In the genomic region with DNA sequence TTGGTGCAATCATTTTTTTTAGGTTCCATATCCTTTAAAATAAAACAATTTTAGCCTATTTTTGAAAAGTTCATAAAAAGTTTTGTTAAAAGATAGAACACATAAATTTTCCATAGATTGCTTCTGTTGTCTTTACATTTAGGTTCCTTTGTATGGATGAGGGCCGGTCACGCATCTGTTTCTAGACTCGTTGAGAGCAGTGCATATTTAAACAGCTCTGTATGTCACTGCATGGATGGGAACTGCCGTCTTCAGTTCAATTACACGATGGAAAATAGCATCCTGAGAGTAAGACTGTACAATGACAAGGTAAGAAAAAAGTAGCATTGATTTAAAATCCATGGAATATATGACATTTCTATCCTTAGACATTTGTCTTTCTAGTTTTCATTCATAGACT, we compare ENCODE assay signal across 29 mouse cellular contexts.
"Had no signal": no experiment of that assay in that cellular context is flagged by ENCODE, and none has a peak within 500 bp of the region (broad histone marks: within the 10 kb centered on the region; RNA-seq: fewer than 3 reads in every experiment).

No protein-coding gene starts in this region.

- ATAC-seq: forebrain, embryonic 13.5 days; forebrain, embryonic 14.5 days; forebrain, embryonic 15.5 days; forebrain, embryonic 16.5 days; forebrain, postnatal 0 days had no signal

- H3K9ac ChIP-seq: embryonic facial prominence, embryonic 12.5 days; embryonic facial prominence, embryonic 13.5 days; embryonic facial prominence, embryonic 15.5 days; forebrain, embryonic 12.5 days; forebrain, embryonic 13.5 days; forebrain, embryonic 15.5 days; forebrain, postnatal 0 days had no signal

- H3K4me3 ChIP-seq: embryonic facial prominence, embryonic 10.5 days; embryonic facial prominence, embryonic 12.5 days; embryonic facial prominence, embryonic 13.5 days; embryonic facial prominence, embryonic 15.5 days; erythroblast, embryonic 14.5 days; forebrain, embryonic 10.5 days; forebrain, embryonic 12.5 days; forebrain, embryonic 13.5 days; forebrain, embryonic 15.5 days; gastrocnemius, adult 2 months; heart, adult 2 months had no signal

- DNase-seq: cerebellum, adult 2 months; cerebellum, adult 8-10 months; cerebellum, adult 9-10 months; cerebellum, adult 9-11 months; cerebellum, postnatal 10 days; cerebellum, postnatal 14 days; cerebellum, postnatal 25 days; cerebellum, postnatal 36 days; embryo, embryonic 11 days; forebrain, postnatal 0 days; gastrocnemius, adult 2 months; gastrocnemius, postnatal 10 days; gastrocnemius, postnatal 14 days; gastrocnemius, postnatal 25 days; gastrocnemius, postnatal 36 days; heart, adult 11 months; heart, adult 18-20 months; heart, adult 2 months had no signal

- H3K27ac ChIP-seq: embryonic facial prominence, embryonic 10.5 days; embryonic facial prominence, embryonic 12.5 days; embryonic facial prominence, embryonic 13.5 days; embryonic facial prominence, embryonic 15.5 days; forebrain, embryonic 10.5 days; forebrain, embryonic 12.5 days; forebrain, embryonic 13.5 days; forebrain, embryonic 15.5 days; gastrocnemius, adult 2 months; heart, adult 2 months had no signal

- H3K4me2 ChIP-seq: embryonic facial prominence, embryonic 12.5 days; embryonic facial prominence, embryonic 13.5 days; embryonic facial prominence, embryonic 15.5 days; forebrain, embryonic 12.5 days; forebrain, embryonic 13.5 days; forebrain, embryonic 15.5 days had no signal

- H3K36me3 ChIP-seq: embryonic facial prominence, embryonic 10.5 days; embryonic facial prominence, embryonic 12.5 days; embryonic facial prominence, embryonic 13.5 days; embryonic facial prominence, embryonic 15.5 days; forebrain, embryonic 10.5 days; forebrain, embryonic 12.5 days; forebrain, embryonic 15.5 days had no signal

- H3K27me3 ChIP-seq: embryonic facial prominence, embryonic 12.5 days; embryonic facial prominence, embryonic 13.5 days; embryonic facial prominence, embryonic 15.5 days; forebrain, embryonic 12.5 days; forebrain, embryonic 13.5 days; forebrain, embryonic 15.5 days had no signal

- H3K4me1 ChIP-seq: embryonic facial prominence, embryonic 10.5 days; embryonic facial prominence, embryonic 12.5 days; embryonic facial prominence, embryonic 13.5 days; embryonic facial prominence, embryonic 15.5 days; forebrain, embryonic 10.5 days; forebrain, embryonic 12.5 days; forebrain, embryonic 13.5 days; forebrain, embryonic 15.5 days had no signal

- H3K9me3 ChIP-seq: embryonic facial prominence, embryonic 10.5 days; embryonic facial prominence, embryonic 12.5 days; embryonic facial prominence, embryonic 13.5 days; embryonic facial prominence, embryonic 15.5 days; forebrain, embryonic 10.5 days; forebrain, embryonic 12.5 days; forebrain, embryonic 13.5 days; forebrain, embryonic 15.5 days had no signal
